Mouse (Mus musculus): ENCODE measurements around the gene Cdon. TPM values are rescaled to one million over a fixed set of nuclear protein-coding genes. Genes with fewer than 3 reads are reported as not detected.
A peak's percentile ranks its signal among the peaks of the same experiment; 100 is the strongest.

Gene Cdon
- polyA plus RNA-seq (2016; fragmentation: Nextera tagmentation; extraction: Ambion mirVana), result 13.4 and 16.2 TPM in 2 replicates

- Histone ChIP-seq H3K4me3 (peak within 1 kb of the TSS; percentile 97), H3K4me1 (peaks cover 61% of the 10 kb centered on the region), H3K9me3 (no peaks in the 10 kb centered on the region), H3K27me3 (ENCODE audit: poor library complexity, severe bottlenecking) (peaks cover 47% of the 10 kb centered on the region), H3K27ac (peak within 1 kb of the TSS; percentile 99), H3K36me3 (replicated peaks) (no peaks in the 10 kb centered on the region)
- under 1% methylated on average over 86 of the region's 97 CpGs for WGBS
- DNase-seq (ENCODE audit: extremely low spot score, low spot score), result peak; percentile 85
These were observed at the start of gene Cdon for GRCm38 (mm10) chr9:35420805-35421719. TSS of gene Cdon (plus strand) at chr9:35421128.

GRCm38 (mm10) chr9:35372324-35373101 is 48.4 kb upstream of the Cdon start:
- H3K4me3 ChIP-seq, result peak overlapping the region; percentile 25; the same call in 1 of the 2 replicates
- peak; percentile 67 for DNase-seq (ENCODE audit: extremely low spot score, low spot score)
- no peaks in the 10 kb centered on the region for H3K36me3 ChIP-seq (replicated peaks)
- peaks cover 48% of the 10 kb centered on the region for H3K4me1 ChIP-seq
- no peaks in the 10 kb centered on the region for H3K9me3 ChIP-seq
- peak overlapping the region; percentile 85 for H3K27ac ChIP-seq
- 0 out of 2 replicates have a peak, but pooled peaks cover 10% of the 10 kb centered on the region for H3K27me3 ChIP-seq (ENCODE audit: poor library complexity, severe bottlenecking)
- 10% methylated on average over 9 of the region's 9 CpGs for WGBS

DNA sequence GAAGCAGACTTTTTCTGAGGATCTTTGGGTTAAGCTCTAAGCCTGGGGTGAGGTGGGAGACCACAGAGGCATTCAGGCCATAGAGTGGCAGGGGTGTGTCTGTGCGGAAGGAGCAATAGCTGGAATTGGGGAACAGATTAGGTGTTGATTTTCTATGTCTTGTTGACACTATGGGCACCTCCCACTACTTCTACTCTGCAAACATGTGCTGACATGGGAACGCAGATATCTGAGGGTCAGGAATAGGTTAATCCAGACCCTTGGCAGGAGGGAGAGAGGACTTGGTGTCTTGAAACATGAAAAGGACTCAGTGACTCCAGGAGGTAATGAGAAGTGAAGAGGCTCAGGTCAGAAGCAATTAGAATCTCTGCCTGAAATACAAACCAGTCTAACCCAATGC is 43.0 kb upstream of the Cdon start:
- H3K9me3 ChIP-seq, result no peaks in the 10 kb centered on the region
- H3K27me3 ChIP-seq (ENCODE audit: poor library complexity, severe bottlenecking), result no peaks in the 10 kb centered on the region
- DNase-seq (ENCODE audit: extremely low spot score, low spot score), result peak; percentile 12
- no peak overlapping the region for H3K4me3 ChIP-seq
- no peaks in the 10 kb centered on the region for H3K36me3 ChIP-seq (replicated peaks)
- H3K27ac ChIP-seq, result no peak overlapping the region
- peaks cover 33% of the 10 kb centered on the region for H3K4me1 ChIP-seq
- 76% methylated on average over 2 of the region's 2 CpGs for WGBS

- H3K4me1 ChIP-seq, result peaks cover 25% of the 10 kb centered on the region
- H3K9me3 ChIP-seq, result no peaks in the 10 kb centered on the region
- no peak overlapping the region for H3K4me3 ChIP-seq
- peak overlapping the region; percentile 51 for H3K27ac ChIP-seq
- H3K36me3 ChIP-seq (replicated peaks), result no peaks in the 10 kb centered on the region
- DNase-seq (ENCODE audit: extremely low spot score, low spot score), result peak; percentile 15
- H3K27me3 ChIP-seq (ENCODE audit: poor library complexity, severe bottlenecking), result no peaks in the 10 kb centered on the region
- 70% methylated on average over 3 of the region's 3 CpGs for WGBS
These were observed 41.9 kb upstream of the Cdon start for GRCm38 (mm10) chr9:35378991-35379390.

GRCm38 (mm10) chr9:35399896-35400295 is 21.0 kb upstream of the Cdon start:
- Histone ChIP-seq H3K9me3 (peaks cover 3% of the 10 kb centered on the region; the same call in 1 of the 2 replicates), H3K4me1 (peaks cover 62% of the 10 kb centered on the region), H3K27ac (peak overlapping the region; percentile 84), H3K4me3 (no peak overlapping the region), H3K36me3 (replicated peaks) (no peaks in the 10 kb centered on the region), H3K27me3 (ENCODE audit: poor library complexity, severe bottlenecking) (peaks cover 60% of the 10 kb centered on the region)
- 53% methylated on average over 7 of the region's 7 CpGs for WGBS
- DNase-seq (ENCODE audit: extremely low spot score, low spot score), result no peak

- DNase-seq (ENCODE audit: extremely low spot score, low spot score), result no peak
- Histone ChIP-seq H3K27me3 (ENCODE audit: poor library complexity, severe bottlenecking) (peaks cover 60% of the 10 kb centered on the region), H3K4me1 (peaks cover 67% of the 10 kb centered on the region), H3K36me3 (replicated peaks) (no peaks in the 10 kb centered on the region), H3K27ac (peak overlapping the region; percentile 84), H3K9me3 (peaks cover 3% of the 10 kb centered on the region; the same call in 1 of the 2 replicates), H3K4me3 (peak overlapping the region; percentile 29)
- under 1% methylated on average over 7 of the region's 7 CpGs for WGBS
These were observed 20.5 kb upstream of the Cdon start for GRCm38 (mm10) chr9:35400398-35400797.

DNA sequence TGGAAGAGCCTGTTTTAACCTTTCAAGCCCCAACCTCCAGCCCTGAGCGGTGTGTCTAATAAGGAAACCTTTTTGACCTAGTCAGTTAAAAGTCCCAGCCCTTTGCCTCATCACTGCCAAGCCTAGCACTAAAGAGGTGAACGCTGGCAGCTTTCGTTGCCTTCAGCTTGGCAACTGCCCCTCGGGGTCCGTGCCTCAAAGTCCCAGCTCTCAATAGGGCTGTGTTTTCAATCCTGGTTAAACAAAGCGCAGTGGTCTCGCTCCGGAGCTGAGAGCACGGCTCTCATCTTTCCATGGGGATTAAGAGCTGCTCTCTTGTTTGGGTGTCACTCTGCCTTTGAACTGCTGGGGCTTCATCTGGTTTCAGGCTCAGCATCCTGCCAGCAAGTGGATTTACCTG is 20.1 kb upstream of the Cdon start:
- peak overlapping the region; percentile 84 for H3K27ac ChIP-seq
- no peaks in the 10 kb centered on the region for H3K36me3 ChIP-seq (replicated peaks)
- peaks cover 71% of the 10 kb centered on the region for H3K4me1 ChIP-seq
- peaks cover 3% of the 10 kb centered on the region; the same call in 1 of the 2 replicates for H3K9me3 ChIP-seq
- H3K4me3 ChIP-seq, result peak overlapping the region; percentile 29
- under 1% methylated on average over 9 of the region's 9 CpGs for WGBS
- peak; percentile 58 for DNase-seq (ENCODE audit: extremely low spot score, low spot score)
- peaks cover 60% of the 10 kb centered on the region for H3K27me3 ChIP-seq (ENCODE audit: poor library complexity, severe bottlenecking)

- no peak overlapping the region for H3K4me3 ChIP-seq
- peaks cover 60% of the 10 kb centered on the region for H3K27me3 ChIP-seq (ENCODE audit: poor library complexity, severe bottlenecking)
- peaks cover under 1% of the 10 kb centered on the region; the same call in 1 of the 2 replicates for H3K9me3 ChIP-seq
- WGBS, result 15% methylated on average over 4 of the region's 4 CpGs
- no peaks in the 10 kb centered on the region for H3K36me3 ChIP-seq (replicated peaks)
- peak; percentile 69 for DNase-seq (ENCODE audit: extremely low spot score, low spot score)
- H3K27ac ChIP-seq, result peak overlapping the region; percentile 84
- H3K4me1 ChIP-seq, result peaks cover 74% of the 10 kb centered on the region
These were observed 18.3 kb upstream of the Cdon start for GRCm38 (mm10) chr9:35402584-35402991.

- H3K27ac ChIP-seq, result peak overlapping the region; percentile 84
- 81% methylated on average over 4 of the region's 4 CpGs for WGBS
- no peaks in the 10 kb centered on the region for H3K36me3 ChIP-seq (replicated peaks)
- no peak for DNase-seq (ENCODE audit: extremely low spot score, low spot score)
- H3K9me3 ChIP-seq, result no peaks in the 10 kb centered on the region
- peaks cover 61% of the 10 kb centered on the region for H3K27me3 ChIP-seq (ENCODE audit: poor library complexity, severe bottlenecking)
- no peak overlapping the region for H3K4me3 ChIP-seq
- peaks cover 74% of the 10 kb centered on the region for H3K4me1 ChIP-seq
These were observed 17.4 kb upstream of the Cdon start for GRCm38 (mm10) chr9:35403490-35403889.

DNA sequence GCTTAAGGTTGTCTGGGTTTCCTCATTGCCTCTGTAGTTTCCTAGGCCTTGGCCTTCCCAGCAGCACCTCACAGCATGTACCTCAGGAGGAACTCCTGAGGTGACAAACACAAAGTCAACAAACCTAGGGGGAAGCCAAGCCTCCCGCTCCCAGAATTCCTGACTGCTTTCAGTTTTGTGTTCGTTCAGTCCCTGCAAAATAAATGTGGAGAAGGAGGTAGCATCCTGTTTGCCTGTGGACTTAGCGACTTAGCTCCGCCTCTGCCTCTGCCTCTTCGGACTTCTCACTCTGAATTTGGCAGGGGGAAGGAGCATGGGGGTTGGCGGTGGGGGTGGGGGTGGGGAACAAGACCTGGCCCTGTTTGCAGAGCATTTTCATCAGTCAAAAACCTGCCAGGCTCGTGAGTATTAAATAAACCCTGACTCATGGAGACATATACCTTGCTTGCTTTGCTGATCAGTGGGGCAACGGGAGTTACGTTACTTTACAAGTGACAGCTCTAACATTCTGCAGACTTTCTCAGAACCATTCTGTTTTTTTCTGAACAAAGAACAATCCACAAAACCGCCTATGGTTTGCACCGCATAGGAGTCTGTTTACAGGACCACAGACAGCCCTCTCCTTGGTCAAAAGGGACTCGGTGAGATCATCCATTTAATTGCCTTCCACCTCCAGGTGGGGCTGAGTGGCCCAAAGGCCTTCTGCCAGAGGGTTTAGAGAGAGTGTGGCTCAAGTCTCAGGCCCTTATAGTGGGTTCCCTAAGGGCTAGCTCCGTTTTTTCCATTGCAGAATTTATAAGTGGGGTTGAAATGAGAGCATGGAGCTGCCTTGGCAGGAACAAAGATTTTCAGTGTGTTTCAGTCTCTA is 15.7 kb upstream of the Cdon start:
- Histone ChIP-seq H3K9me3 (no peaks in the 10 kb centered on the region), H3K27ac (peak overlapping the region; percentile 83), H3K36me3 (replicated peaks) (no peaks in the 10 kb centered on the region), H3K27me3 (ENCODE audit: poor library complexity, severe bottlenecking) (peaks cover 49% of the 10 kb centered on the region), H3K4me3 (no peak overlapping the region), H3K4me1 (peaks cover 64% of the 10 kb centered on the region)
- WGBS, result 17% methylated on average over 13 of the region's 13 CpGs
- no peak for DNase-seq (ENCODE audit: extremely low spot score, low spot score)

DNA sequence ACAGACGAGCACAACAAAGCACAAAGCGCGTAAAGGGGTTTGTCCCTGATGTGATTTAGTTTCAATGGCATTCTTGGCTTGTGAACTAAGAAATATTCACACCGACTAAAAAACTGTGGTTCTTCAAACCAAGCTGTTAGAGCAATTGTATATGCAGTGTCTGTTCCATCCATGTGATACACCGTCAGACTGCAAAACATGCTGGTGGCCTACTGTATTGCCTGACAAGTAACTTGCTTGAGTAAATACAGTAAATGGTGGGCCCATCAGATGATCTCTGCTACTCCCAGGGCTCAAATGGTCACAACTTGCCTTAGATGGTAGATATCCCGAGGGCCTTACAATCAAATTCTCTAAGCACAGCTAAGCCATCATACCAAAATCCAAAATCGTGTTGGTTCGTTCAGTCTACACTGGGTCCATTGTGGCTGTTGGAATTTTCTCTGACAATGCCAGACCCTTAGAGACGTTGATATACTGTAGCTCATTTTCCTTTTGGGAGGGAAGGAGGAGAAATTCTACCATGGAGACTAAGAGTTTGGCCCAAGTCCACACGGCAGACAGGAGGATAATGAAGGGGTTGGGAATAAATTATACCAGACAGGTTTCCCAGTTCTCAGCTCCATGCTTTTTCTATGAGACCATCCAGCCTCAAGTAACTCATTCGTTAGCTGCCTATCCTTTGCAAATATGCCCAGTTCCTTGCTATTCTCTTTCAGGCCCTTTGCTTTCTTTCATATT is 9.5 kb upstream of the Cdon start:
- DNase-seq (ENCODE audit: extremely low spot score, low spot score), result no peak
- no peaks in the 10 kb centered on the region for H3K36me3 ChIP-seq (replicated peaks)
- H3K4me1 ChIP-seq, result peaks cover 45% of the 10 kb centered on the region
- no peaks in the 10 kb centered on the region for H3K9me3 ChIP-seq
- WGBS, result 79% methylated on average over 11 of the region's 11 CpGs
- H3K27me3 ChIP-seq (ENCODE audit: poor library complexity, severe bottlenecking), result peaks cover 23% of the 10 kb centered on the region; the same call in 1 of the 2 replicates
- H3K4me3 ChIP-seq, result no peak overlapping the region
- peak overlapping the region; percentile 75 for H3K27ac ChIP-seq

All from forebrain, embryonic 10.5 days (tissue).